Mouse (Mus musculus) hindbrain, embryonic 15.5 days (tissue): ENCODE data around the gene Agpat1. TPM values are rescaled to one million over a fixed set of nuclear protein-coding genes. Genes with fewer than 3 reads are reported as not detected.
A peak's percentile ranks its signal among the peaks of the same experiment; 100 is the strongest.

Experiments used
- ATAC-seq: fragments of 200-750 bp; cut with Nextera tagmentation; 2 replicates; pipeline ENCODE4 v1.8.0; 2017; ENCODE audit warnings: low read depth, moderate number of reproducible peaks, moderate TSS enrichment; ENCODE audit not compliant: low FRiP score
- H3K27ac ChIP-seq: fragments of 300-500 bp; sonication (generic); replicated peaks from 2 replicates; pipeline ENCODE4 v1.5.1; 2015; ENCODE audit warnings: mild to moderate bottlenecking, inconsistent platforms
- H3K27me3 ChIP-seq: fragments of 300-500 bp; sonication (generic); 2 replicates; pipeline ENCODE4 v1.6.1; 2015; ENCODE audit warnings: control low read depth, inconsistent platforms
- H3K36me3 ChIP-seq: fragments of 300-500 bp; sonication (generic); 2 replicates; pipeline ENCODE4 v1.6.1; 2015; ENCODE audit warnings: control low read depth, inconsistent platforms
- H3K4me1 ChIP-seq: fragments of 300-500 bp; sonication (generic); replicated peaks from 2 replicates; pipeline ENCODE4 v1.6.1; 2015; ENCODE audit warnings: control low read depth, inconsistent platforms
- H3K4me2 ChIP-seq: fragments of 300-500 bp; sonication (generic); 2 replicates; pipeline ENCODE4 v1.6.1; 2015; ENCODE audit warnings: moderate library complexity, mild to moderate bottlenecking, inconsistent platforms
- H3K4me3 ChIP-seq: fragments of 300-500 bp; sonication (generic); 2 replicates; pipeline ENCODE4 v1.5.1; 2015; ENCODE audit warnings: mild to moderate bottlenecking, inconsistent platforms
- H3K9ac ChIP-seq: fragments of 300-500 bp; sonication (generic); 2 replicates; pipeline ENCODE4 v1.6.1; 2015; ENCODE audit warnings: inconsistent platforms
- H3K9me3 ChIP-seq: fragments of 300-500 bp; sonication (generic); 2 replicates; pipeline ENCODE4 v1.6.1; 2016; ENCODE audit warnings: control low read depth, inconsistent platforms
- WGBS: fragments of 180-500 bp; shearing (Covaris S2); methylation state at CpG from one replicate; pipeline ENCODE4 v1.1.7; 2015; 5-methylcytosine and 5-hydroxymethylcytosine counted together
- polyA plus RNA-seq: library from polyadenylated mRNA; unstranded; fragments of >200 nt; fragmentation: Nextera tagmentation; extraction: Ambion mirVana; gene quantifications from 2 replicates; pipeline ENCODE4 v1.2.1, GENCODE M21; 2015

The Agpat1 gene
- 123 and 142 TPM in 2 replicates for polyA plus RNA-seq

DNA sequence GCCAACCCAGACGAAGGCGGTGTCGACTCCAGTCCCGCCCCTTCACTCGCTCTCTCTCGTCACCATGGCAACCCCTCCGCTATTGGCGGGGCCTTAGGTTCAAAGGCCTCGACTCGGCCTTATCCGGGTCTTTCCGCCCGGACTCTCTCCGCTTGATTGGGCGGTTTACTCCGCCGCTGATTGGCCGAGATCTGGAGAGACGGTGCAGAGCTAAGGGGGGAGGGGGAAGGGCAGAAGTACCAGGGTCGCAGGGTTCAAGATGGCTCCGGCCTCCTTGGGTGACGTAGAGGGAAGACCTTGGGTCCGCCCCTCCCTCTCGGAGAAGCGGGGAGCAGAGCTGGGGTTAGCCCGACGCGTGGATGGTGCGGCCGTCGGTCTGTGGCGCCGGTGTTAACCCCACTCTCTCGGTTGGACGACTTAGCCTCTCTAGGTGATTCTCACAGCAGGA, at the start of gene Agpat1:
TSS of gene Agpat1 (plus strand) at position 202 of the 448 bp plus-strand sequence.
- peak within 1 kb of the TSS; percentile 87 for H3K9ac ChIP-seq
- no peaks in the 10 kb centered on the region for H3K27me3 ChIP-seq
- ATAC-seq: peak; percentile 91
- H3K4me2 ChIP-seq: peak within 1 kb of the TSS; percentile 92
- H3K9me3 ChIP-seq: no peaks in the 10 kb centered on the region
- H3K27ac ChIP-seq: peak within 1 kb of the TSS; percentile 95
- WGBS: 0% methylated on average over 35 of the region's 35 CpGs
- peaks cover 14% of the 10 kb centered on the region for H3K36me3 ChIP-seq
- peaks cover 53% of the 10 kb centered on the region for H3K4me1 ChIP-seq
- peak within 1 kb of the TSS; percentile 67 for H3K4me3 ChIP-seq

DNA sequence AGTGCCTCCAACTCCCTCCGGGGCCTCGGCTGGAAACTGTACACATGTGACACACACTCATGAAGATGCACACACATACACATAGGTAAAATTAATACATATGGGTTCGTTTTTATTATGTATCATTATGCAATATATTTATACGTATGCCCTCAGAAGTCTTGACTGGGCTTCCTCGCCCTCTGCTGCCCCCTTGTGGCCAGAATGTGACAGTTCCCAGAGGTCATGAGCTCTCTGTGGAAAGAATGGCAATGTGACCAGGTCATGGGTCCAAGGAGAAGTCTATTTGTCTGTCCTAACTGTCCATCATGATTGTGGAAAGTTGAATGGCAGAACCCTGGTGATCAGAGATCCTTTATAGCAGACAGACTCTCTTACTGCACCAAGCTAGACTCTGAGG, 48.6 kb upstream of the Agpat1 start:
- no peaks in the 10 kb centered on the region for H3K36me3 ChIP-seq
- no peak overlapping the region for H3K4me2 ChIP-seq
- no peak for ATAC-seq
- no peaks in the 10 kb centered on the region for H3K4me1 ChIP-seq
- no peak overlapping the region for H3K9ac ChIP-seq
- whole genome bisulfite sequencing: 29% methylated on average over 5 of the region's 5 CpGs
- no peak overlapping the region for H3K27ac ChIP-seq
- H3K27me3 ChIP-seq: no peaks in the 10 kb centered on the region
- H3K9me3 ChIP-seq: no peaks in the 10 kb centered on the region
- H3K4me3 ChIP-seq: no peak overlapping the region

DNA sequence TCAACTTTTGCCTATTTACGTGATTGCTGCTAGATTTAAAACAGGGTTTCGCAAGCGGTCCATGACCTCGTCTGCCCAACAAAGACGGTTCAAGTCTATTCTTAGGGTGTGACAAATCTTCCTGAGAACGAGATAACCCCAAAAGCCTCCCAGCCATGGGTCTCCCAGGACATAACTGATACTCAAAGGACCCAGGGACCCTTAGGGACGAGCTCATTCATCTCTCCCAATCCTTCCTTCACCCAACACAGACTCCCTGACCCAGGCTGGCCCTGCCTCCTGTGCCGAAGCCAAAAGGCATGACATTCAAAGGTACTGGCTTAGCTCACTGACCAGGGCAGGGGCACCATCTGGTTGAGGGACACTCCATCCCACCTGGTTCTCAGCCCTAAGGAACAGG, 47.7 kb upstream of the Agpat1 start:
- no peaks in the 10 kb centered on the region for H3K4me1 ChIP-seq
- H3K36me3 ChIP-seq: no peaks in the 10 kb centered on the region
- H3K27ac ChIP-seq: no peak overlapping the region
- no peak overlapping the region for H3K9ac ChIP-seq
- H3K27me3 ChIP-seq: no peaks in the 10 kb centered on the region
- ATAC-seq: no peak
- no peaks in the 10 kb centered on the region for H3K9me3 ChIP-seq
- no peak overlapping the region for H3K4me2 ChIP-seq
- H3K4me3 ChIP-seq: no peak overlapping the region
- WGBS: 85% methylated on average over 8 of the region's 8 CpGs

DNA sequence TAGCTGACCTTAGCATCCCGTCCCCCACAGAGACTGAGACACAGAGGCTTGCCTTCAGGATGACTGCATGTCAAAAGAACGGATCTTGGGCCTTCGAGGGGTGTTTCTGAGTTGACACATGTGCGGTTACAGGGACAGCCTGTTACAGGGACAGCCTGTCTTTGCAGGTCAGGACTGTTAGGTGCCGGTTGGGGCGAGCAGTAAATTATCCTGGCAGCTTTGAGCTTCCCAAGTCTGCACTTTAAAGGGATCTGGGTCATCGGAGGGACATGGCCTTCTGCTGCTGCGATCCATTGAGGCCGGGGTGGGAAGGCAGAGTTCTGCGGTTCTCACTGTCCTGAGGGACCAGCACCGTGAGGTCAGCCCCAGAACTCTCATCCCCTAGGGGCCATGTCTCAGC, 46.7 kb upstream of the Agpat1 start:
- Histone ChIP-seq H3K4me3 (no peak overlapping the region), H3K9ac (no peak overlapping the region), H3K4me2 (no peak overlapping the region), H3K4me1 (no peaks in the 10 kb centered on the region), H3K27me3 (no peaks in the 10 kb centered on the region), H3K27ac (no peak overlapping the region), H3K9me3 (no peaks in the 10 kb centered on the region), H3K36me3 (no peaks in the 10 kb centered on the region)
- no peak for ATAC-seq
- 78% methylated on average over 11 of the region's 11 CpGs for WGBS

DNA sequence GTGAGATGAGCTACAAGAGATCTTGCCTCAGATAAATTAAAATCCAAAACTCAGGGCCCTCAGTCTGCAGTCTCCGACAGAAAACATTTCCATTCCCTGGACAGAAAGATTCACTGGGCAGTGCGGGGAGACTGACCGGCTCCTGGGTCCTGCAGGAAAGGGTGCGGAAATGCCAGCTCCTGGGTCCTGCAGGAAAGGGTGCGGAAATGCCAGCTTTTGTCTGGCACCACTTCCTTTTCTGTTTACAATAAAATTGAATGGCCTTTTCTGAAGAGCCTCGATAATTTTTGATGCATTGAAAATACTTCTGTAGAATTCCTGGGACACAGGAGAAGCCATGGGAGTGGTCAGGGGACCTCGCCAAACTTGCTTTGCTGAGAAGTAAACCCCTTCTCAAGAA, 44.9 kb upstream of the Agpat1 start:
- no peaks in the 10 kb centered on the region for H3K9me3 ChIP-seq
- no peak overlapping the region for H3K4me3 ChIP-seq
- 87% methylated on average over 7 of the region's 7 CpGs for WGBS
- H3K36me3 ChIP-seq: no peaks in the 10 kb centered on the region
- H3K9ac ChIP-seq: no peak overlapping the region
- no peak overlapping the region for H3K27ac ChIP-seq
- H3K4me1 ChIP-seq: no peaks in the 10 kb centered on the region
- no peak for ATAC-seq
- no peaks in the 10 kb centered on the region for H3K27me3 ChIP-seq
- no peak overlapping the region for H3K4me2 ChIP-seq

DNA sequence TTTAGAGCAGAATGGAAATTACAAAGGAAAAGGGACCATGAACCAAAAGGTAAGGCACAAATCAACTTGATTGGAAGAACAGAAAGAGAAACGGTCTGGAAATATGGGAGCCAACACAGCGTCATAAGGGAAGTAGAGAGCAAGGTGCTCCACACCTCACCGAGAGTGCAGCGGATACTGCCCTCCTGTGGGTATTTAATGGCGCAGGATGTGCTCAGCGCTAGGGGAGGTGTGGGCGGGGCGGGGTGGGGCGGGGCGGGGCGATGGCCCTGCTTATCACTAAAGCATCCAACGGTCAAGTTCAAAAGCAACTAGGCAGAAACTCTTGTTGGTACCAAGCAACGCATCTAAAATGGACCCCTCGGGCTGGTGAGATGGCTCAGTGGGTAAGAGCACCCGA, 44.2 kb upstream of the Agpat1 start:
- H3K9ac ChIP-seq: no peak overlapping the region
- no peaks in the 10 kb centered on the region for H3K27me3 ChIP-seq
- H3K27ac ChIP-seq: no peak overlapping the region
- ATAC-seq: no peak
- H3K4me1 ChIP-seq: no peaks in the 10 kb centered on the region
- no peak overlapping the region for H3K4me3 ChIP-seq
- no peak overlapping the region for H3K4me2 ChIP-seq
- WGBS: 30% methylated on average over 15 of the region's 15 CpGs
- no peaks in the 10 kb centered on the region for H3K9me3 ChIP-seq
- H3K36me3 ChIP-seq: no peaks in the 10 kb centered on the region

DNA sequence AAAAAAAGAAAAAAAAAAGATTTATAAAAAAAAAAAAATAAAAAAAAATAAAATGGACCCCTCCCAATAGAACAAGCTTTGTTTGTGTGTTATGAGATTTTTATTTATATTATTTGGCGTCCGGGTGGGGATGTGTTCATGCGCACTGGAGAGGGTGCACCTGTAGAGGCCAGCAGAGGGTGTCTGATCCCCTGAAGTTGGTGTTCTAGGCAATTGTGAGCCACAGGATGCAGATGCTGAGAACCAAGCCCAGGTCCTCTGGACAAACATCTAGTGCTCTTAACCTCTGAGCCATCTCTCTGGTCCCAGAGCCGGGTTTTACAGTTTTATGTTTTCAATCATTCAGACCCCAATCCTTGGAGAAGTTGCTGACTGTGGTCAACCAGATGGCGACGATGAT, 43.6 kb upstream of the Agpat1 start:
- Histone ChIP-seq H3K4me3 (no peak overlapping the region), H3K27me3 (no peaks in the 10 kb centered on the region), H3K9ac (no peak overlapping the region), H3K27ac (no peak overlapping the region), H3K4me1 (no peaks in the 10 kb centered on the region), H3K36me3 (no peaks in the 10 kb centered on the region), H3K9me3 (no peaks in the 10 kb centered on the region), H3K4me2 (no peak overlapping the region)
- no peak for ATAC-seq
- 95% methylated on average over 6 of the region's 6 CpGs for WGBS

DNA sequence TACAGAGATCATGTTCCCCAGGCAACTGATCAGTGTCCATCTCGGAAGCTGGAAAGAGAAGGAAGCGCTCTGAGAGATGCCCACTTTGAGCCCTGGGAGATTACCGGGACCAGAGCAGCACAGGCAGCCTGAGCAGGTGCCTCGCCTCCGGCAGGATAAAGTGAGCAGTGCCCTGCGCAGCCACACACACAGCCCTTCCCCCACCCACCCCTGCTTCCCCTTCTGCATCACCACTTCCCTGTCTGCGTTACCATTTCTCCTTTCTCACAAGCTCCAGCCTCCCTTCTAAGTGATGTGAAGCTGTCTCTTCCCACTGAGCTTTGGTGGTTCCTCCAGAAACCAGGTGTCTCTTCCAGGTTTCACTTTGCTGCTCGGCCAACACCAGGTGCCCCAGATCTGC, 42.9 kb upstream of the Agpat1 start:
- H3K9ac ChIP-seq: no peak overlapping the region
- no peak overlapping the region for H3K4me3 ChIP-seq
- no peaks in the 10 kb centered on the region for H3K27me3 ChIP-seq
- no peaks in the 10 kb centered on the region for H3K4me1 ChIP-seq
- 42% methylated on average over 8 of the region's 8 CpGs for WGBS
- H3K27ac ChIP-seq: no peak overlapping the region
- no peak overlapping the region for H3K4me2 ChIP-seq
- ATAC-seq: no peak
- H3K36me3 ChIP-seq: no peaks in the 10 kb centered on the region
- H3K9me3 ChIP-seq: no peaks in the 10 kb centered on the region

DNA sequence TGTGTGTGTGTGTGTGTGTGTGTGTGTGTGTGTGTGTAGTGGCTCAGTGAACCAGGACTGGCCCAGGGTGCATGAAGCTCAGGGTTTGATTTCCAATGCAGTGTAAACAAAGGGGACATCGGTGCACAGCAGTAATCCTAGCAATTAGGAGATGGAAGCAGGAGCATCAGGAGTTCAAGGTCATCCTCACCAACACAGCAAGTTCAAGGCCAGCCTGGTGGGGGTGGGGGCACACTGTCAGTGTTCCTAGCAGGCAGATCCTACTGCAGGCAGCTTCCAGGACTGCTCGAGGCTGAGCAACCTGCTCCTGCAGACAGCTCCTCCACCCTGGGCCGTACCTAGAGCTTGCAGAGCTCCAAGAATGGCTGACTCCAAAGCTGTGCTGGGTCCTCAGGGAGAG, 41.5 kb upstream of the Agpat1 start:
- no peak for ATAC-seq
- whole genome bisulfite sequencing: 70% methylated on average over 3 of the region's 3 CpGs
- no peaks in the 10 kb centered on the region for H3K4me1 ChIP-seq

DNA sequence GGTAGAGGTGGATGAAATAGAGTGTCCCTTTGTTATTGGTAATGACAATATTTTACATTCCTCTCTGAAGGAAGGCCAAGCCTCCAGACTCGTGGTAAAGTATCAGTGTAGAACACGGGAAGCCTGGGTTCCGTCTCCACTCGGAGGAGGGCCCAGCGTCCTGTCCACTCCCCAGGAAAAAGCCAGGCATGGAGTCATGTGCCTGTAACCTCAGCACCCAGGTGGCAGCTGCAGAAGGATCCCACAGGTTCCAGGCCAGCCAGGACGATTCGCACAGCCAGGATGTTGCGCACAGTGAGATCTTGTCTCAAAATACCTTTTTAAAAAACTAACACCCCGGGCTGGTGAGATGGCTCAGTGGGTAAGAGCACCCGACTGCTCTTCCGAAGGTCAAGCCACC, 40.7 kb upstream of the Agpat1 start:
- Histone ChIP-seq H3K27ac (no peak overlapping the region), H3K4me2 (no peak overlapping the region), H3K36me3 (no peaks in the 10 kb centered on the region), H3K27me3 (no peaks in the 10 kb centered on the region), H3K4me1 (no peaks in the 10 kb centered on the region), H3K9me3 (no peaks in the 10 kb centered on the region), H3K9ac (no peak overlapping the region), H3K4me3 (no peak overlapping the region)
- no peak for ATAC-seq
- 79% methylated on average over 11 of the region's 11 CpGs for WGBS

More for the DNA sequence above, 41.5 kb upstream of the Agpat1 start:
- Histone ChIP-seq H3K4me3 (no peak overlapping the region), H3K27me3 (no peaks in the 10 kb centered on the region), H3K9ac (no peak overlapping the region), H3K4me2 (no peak overlapping the region), H3K36me3 (no peaks in the 10 kb centered on the region), H3K27ac (no peak overlapping the region), H3K9me3 (no peaks in the 10 kb centered on the region)

DNA sequence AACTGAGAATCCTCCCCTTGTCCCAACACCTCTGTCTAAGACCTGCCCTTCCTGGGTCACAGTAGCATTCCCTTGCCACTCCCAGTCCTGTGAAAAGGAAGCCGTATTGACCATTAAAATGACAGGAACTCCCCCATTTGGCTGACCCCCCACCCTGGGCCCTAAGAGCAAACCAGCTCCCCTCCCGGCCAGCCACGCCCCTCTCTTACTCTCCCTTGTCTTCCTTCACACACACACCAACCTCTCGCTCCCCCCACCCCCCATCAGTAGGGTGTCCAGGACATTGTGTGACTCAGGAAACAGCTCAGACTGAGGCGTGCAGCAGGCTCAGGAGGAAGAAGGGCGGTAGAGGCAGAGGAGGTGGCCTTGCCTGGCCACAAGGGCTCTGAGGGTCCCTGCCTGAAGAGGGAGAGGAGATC, 40.0 kb upstream of the Agpat1 start, which contains the start of gene Notch4:
TSS of gene Notch4 (plus strand) at position 266 of the 419 bp plus-strand sequence.
- WGBS: 20% methylated on average over 6 of the region's 6 CpGs
- Histone ChIP-seq H3K4me3 (no peak within 1 kb of the TSS), H3K27ac (peak within 1 kb of the TSS; percentile 42; the same call in 1 of the 2 replicates), H3K27me3 (no peaks in the 10 kb centered on the region), H3K9me3 (no peaks in the 10 kb centered on the region), H3K36me3 (no peaks in the 10 kb centered on the region), H3K4me1 (no peaks in the 10 kb centered on the region), H3K4me2 (peak within 1 kb of the TSS; percentile 14), H3K9ac (no peak within 1 kb of the TSS)
- peak; percentile 23; the same call in 1 of the 2 replicates for ATAC-seq

DNA sequence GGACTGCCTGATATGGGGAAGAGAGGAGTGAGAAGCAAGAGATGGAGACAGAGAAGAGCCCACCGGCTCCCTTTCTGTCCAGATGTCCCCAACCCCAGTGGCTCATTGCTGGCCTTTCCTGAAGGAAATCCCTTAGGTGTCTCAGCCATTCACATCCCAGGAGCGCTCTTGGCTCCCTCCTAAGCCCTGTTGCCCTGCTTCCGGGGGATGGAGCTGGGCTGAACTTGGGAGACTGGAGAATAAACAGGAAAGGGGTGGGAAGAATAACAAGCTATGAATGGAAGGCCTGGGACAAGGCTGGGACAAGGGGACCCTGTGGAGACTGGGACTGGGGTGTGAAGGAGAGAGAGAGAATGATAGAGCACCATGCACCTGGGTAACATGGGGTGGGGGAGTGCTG, 39.3 kb upstream of the Agpat1 start:
- Histone ChIP-seq H3K36me3 (no peaks in the 10 kb centered on the region), H3K4me2 (peak overlapping the region; percentile 14), H3K27me3 (no peaks in the 10 kb centered on the region), H3K27ac (peak overlapping the region; percentile 42; the same call in 1 of the 2 replicates), H3K9ac (no peak overlapping the region), H3K9me3 (no peaks in the 10 kb centered on the region), H3K4me3 (no peak overlapping the region), H3K4me1 (no peaks in the 10 kb centered on the region)
- ATAC-seq: no peak
- 53% methylated on average over 3 of the region's 3 CpGs for WGBS

DNA sequence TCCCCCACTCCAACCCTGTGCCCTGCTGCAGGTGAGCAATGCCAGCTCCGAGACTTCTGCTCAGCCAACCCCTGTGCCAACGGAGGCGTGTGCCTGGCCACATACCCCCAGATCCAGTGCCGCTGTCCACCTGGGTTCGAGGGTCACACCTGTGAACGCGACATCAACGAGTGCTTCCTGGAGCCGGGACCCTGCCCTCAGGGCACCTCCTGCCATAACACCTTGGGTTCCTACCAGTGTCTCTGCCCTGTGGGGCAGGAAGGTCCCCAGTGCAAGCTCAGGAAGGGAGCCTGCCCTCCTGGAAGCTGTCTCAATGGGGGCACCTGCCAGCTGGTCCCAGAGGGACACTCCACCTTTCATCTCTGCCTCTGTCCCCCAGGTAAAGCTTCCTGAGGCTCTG, 36.8 kb upstream of the Agpat1 start:
- 72% methylated on average over 9 of the region's 9 CpGs for WGBS
- ATAC-seq: no peak

More for the DNA sequence above, 36.8 kb upstream of the Agpat1 start:
- no peak overlapping the region for H3K4me3 ChIP-seq
- H3K9me3 ChIP-seq: no peaks in the 10 kb centered on the region
- no peaks in the 10 kb centered on the region for H3K36me3 ChIP-seq
- H3K27me3 ChIP-seq: no peaks in the 10 kb centered on the region
- no peak overlapping the region for H3K27ac ChIP-seq
- H3K9ac ChIP-seq: no peak overlapping the region
- no peaks in the 10 kb centered on the region for H3K4me1 ChIP-seq
- H3K4me2 ChIP-seq: no peak overlapping the region
